Mouse (Mus musculus) lung, postnatal 0 days (tissue): ENCODE data around the gene Syngr3.

ENCODE experiments used
- CTCF ChIP-seq: IDR thresholded peaks from 2 replicates; pipeline ENCODE4 v1.5.1; 2016; ENCODE audit warnings: antibody characterized with exemption, mild to moderate bottlenecking
- EP300 ChIP-seq: IDR thresholded peaks from 2 replicates; pipeline ENCODE4 v1.6.1; 2016; ENCODE audit warnings: antibody characterized with exemption, mild to moderate bottlenecking, control low read depth

DNA sequence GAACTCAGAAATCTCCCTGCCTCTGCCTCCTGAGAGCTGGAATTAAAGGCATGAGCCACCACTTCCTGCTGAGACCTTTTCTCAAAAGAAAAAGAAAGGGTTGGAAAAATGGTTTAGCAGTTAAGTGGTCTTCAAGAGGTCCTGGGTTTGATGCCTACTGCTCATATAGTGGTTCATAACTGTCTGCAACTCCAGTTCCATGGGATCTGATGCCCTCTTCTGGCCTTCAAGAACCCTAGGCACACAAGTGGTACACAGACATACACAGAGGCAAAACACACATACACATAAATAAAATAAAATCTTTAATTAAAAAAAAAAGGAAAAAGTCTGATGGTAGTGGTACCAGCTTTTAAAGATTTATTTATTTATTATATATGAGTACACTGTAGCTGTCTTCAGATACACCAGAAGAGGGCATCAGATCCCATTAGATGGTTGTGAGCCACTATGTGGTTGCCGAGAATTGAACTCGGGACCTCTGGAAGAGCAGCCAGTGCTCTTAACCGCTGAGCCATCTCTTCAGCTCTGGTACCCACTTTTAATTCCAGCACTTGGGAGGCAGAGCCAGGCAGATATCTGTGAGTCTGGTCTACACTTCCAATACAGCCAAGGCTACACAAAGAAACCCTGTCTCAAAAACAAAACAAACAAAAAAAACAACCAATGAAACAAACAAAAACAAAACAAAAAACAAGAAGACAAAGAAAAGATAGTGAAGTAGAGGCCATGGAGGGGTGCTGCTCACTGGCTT is 36.1 kb upstream of the Syngr3 start:
- TF ChIP-seq EP300 (no peak), CTCF (no peak)
